Mouse (Mus musculus): Measurements from ENCODE around the gene Sirt4.

DNA sequence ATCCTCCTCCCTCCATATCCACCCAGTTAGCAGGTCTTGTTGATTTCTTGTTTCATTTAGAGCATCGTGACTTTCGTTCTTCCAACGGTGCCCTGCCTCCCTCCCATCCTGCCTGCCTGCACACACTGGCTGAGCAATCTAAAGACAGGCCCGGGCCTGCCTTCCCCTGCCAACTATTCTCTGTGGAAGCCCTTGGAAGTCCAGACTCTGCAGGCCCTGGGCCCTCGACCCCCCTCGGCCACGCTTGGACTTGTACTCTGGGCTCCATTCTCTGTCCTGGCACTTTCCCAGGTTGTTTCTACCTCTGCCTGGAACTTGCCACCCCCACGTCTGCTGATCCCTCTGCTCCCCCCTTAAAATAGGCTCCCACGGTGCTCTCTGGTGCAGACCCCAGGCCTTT is 41.4 kb upstream of the Sirt4 start:
- TF ChIP-seq POLR2A (IDR thresholded peaks at IDR 0.05; ENCODE audit: insufficient read depth, low read depth, low read length), result no peak
- no peak for TF ChIP-seq CTCF (IDR thresholded peaks at IDR 0.05; ENCODE audit: insufficient read depth, low read depth, low read length)

Measured in olfactory bulb, adult 2 months (tissue).